Mouse (Mus musculus): ENCODE data around the gene Xkr7. TPM values are rescaled to one million over a fixed set of nuclear protein-coding genes. Genes with fewer than 3 reads are reported as not detected.

The Xkr7 gene
- polyA plus RNA-seq, 1 experiment from 2014 or later: not detected

GRCm38 (mm10) chr2:153026052-153026451 lies 5.6 kb upstream of the Xkr7 start:
- Histone ChIP-seq H3K9ac (ENCODE audit: low read length) (no peak overlapping the region), H3K36me3 (ENCODE audit: control insufficient read depth, insufficient read depth, low read length) (no peaks in the 10 kb centered on the region), H3K4me3 (ENCODE audit: low read depth, low read length) (no peak overlapping the region), H3K27ac (replicated peaks; ENCODE audit: low read depth, low read length) (no peak overlapping the region), H3K4me2 (ENCODE audit: low read depth, severe bottlenecking) (no peak overlapping the region), H3K27me3 (ENCODE audit: control insufficient read depth, insufficient read depth, low read length) (peaks cover 14% of the 10 kb centered on the region), H3K4me1 (ENCODE audit: control insufficient read depth, insufficient read depth, low read length) (no peaks in the 10 kb centered on the region), H3K9me3 (ENCODE audit: control insufficient read depth, low read length) (no peaks in the 10 kb centered on the region)
- DNase-seq (ENCODE audit: low spot score) (no peak), ATAC-seq (ENCODE audit: insufficient number of reproducible peaks, low FRiP score, low TSS enrichment, low read depth) (no peak)
- WGBS: 79% methylated on average over 7 of the region's 7 CpGs

- Histone ChIP-seq H3K4me3 (ENCODE audit: low read depth, low read length) (no peak overlapping the region), H3K4me2 (ENCODE audit: low read depth, severe bottlenecking) (no peak overlapping the region), H3K27me3 (ENCODE audit: control insufficient read depth, insufficient read depth, low read length) (peaks cover 29% of the 10 kb centered on the region), H3K9me3 (ENCODE audit: control insufficient read depth, low read length) (no peaks in the 10 kb centered on the region), H3K9ac (ENCODE audit: low read length) (no peak overlapping the region), H3K4me1 (ENCODE audit: control insufficient read depth, insufficient read depth, low read length) (peaks cover 5% of the 10 kb centered on the region; the same call in 1 of the 2 replicates), H3K36me3 (ENCODE audit: control insufficient read depth, insufficient read depth, low read length) (no peaks in the 10 kb centered on the region), H3K27ac (replicated peaks; ENCODE audit: low read depth, low read length) (no peak overlapping the region)
- ATAC-seq (ENCODE audit: insufficient number of reproducible peaks, low FRiP score, low TSS enrichment, low read depth): no peak
- WGBS: 50% methylated on average over 4 of the region's 4 CpGs
- DNase-seq (ENCODE audit: low spot score): no peak
These were observed 4.2 kb upstream of the Xkr7 start for GRCm38 (mm10) chr2:153027501-153027900.

- no peak for DNase-seq (ENCODE audit: low spot score)
- H3K9me3 ChIP-seq (ENCODE audit: control insufficient read depth, low read length): no peaks in the 10 kb centered on the region
- WGBS: 29% methylated on average over 4 of the region's 4 CpGs
- H3K9ac ChIP-seq (ENCODE audit: low read length): no peak overlapping the region
- no peak overlapping the region for H3K4me2 ChIP-seq (ENCODE audit: low read depth, severe bottlenecking)
- no peak overlapping the region for H3K4me3 ChIP-seq (ENCODE audit: low read depth, low read length)
- H3K27me3 ChIP-seq (ENCODE audit: control insufficient read depth, insufficient read depth, low read length): peaks cover 40% of the 10 kb centered on the region
- ATAC-seq (ENCODE audit: insufficient number of reproducible peaks, low FRiP score, low TSS enrichment, low read depth): no peak
- no peaks in the 10 kb centered on the region for H3K36me3 ChIP-seq (ENCODE audit: control insufficient read depth, insufficient read depth, low read length)
- peaks cover 5% of the 10 kb centered on the region; the same call in 1 of the 2 replicates for H3K4me1 ChIP-seq (ENCODE audit: control insufficient read depth, insufficient read depth, low read length)
- H3K27ac ChIP-seq (replicated peaks; ENCODE audit: low read depth, low read length): no peak overlapping the region
These were observed 1.2 kb upstream of the Xkr7 start for GRCm38 (mm10) chr2:153030422-153030821.

GRCm38 (mm10) chr2:153032083-153032842 lies 611 bp downstream of the Xkr7 start:
- WGBS: 2% methylated on average over 44 of the region's 58 CpGs
- Histone ChIP-seq H3K36me3 (ENCODE audit: control insufficient read depth, insufficient read depth, low read length) (no peaks in the 10 kb centered on the region), H3K9me3 (ENCODE audit: control insufficient read depth, low read length) (no peaks in the 10 kb centered on the region), H3K27ac (replicated peaks; ENCODE audit: low read depth, low read length) (no peak overlapping the region), H3K27me3 (ENCODE audit: control insufficient read depth, insufficient read depth, low read length) (peaks cover 40% of the 10 kb centered on the region), H3K4me2 (ENCODE audit: low read depth, severe bottlenecking) (peak overlapping the region; percentile 73), H3K9ac (ENCODE audit: low read length) (no peak overlapping the region), H3K4me1 (ENCODE audit: control insufficient read depth, insufficient read depth, low read length) (peaks cover 5% of the 10 kb centered on the region; the same call in 1 of the 2 replicates), H3K4me3 (ENCODE audit: low read depth, low read length) (peak overlapping the region; percentile 24; the same call in 1 of the 2 replicates)
- DNase-seq (ENCODE audit: low spot score): peak; percentile 98
- ATAC-seq (ENCODE audit: insufficient number of reproducible peaks, low FRiP score, low TSS enrichment, low read depth): peak; percentile 54

- ATAC-seq (ENCODE audit: insufficient number of reproducible peaks, low FRiP score, low TSS enrichment, low read depth) (no peak), DNase-seq (ENCODE audit: low spot score) (no peak)
- H3K9me3 ChIP-seq (ENCODE audit: control insufficient read depth, low read length): no peaks in the 10 kb centered on the region
- peaks cover 5% of the 10 kb centered on the region; the same call in 1 of the 2 replicates for H3K4me1 ChIP-seq (ENCODE audit: control insufficient read depth, insufficient read depth, low read length)
- no peaks in the 10 kb centered on the region for H3K36me3 ChIP-seq (ENCODE audit: control insufficient read depth, insufficient read depth, low read length)
- H3K9ac ChIP-seq (ENCODE audit: low read length): no peak overlapping the region
- no peak overlapping the region for H3K4me3 ChIP-seq (ENCODE audit: low read depth, low read length)
- no peak overlapping the region for H3K4me2 ChIP-seq (ENCODE audit: low read depth, severe bottlenecking)
- peaks cover 40% of the 10 kb centered on the region for H3K27me3 ChIP-seq (ENCODE audit: control insufficient read depth, insufficient read depth, low read length)
- WGBS: 21% methylated on average over 4 of the region's 4 CpGs
- no peak overlapping the region for H3K27ac ChIP-seq (replicated peaks; ENCODE audit: low read depth, low read length)
These were observed 1.3 kb downstream of the Xkr7 start for GRCm38 (mm10) chr2:153032973-153033372.

- Histone ChIP-seq H3K27ac (replicated peaks; ENCODE audit: low read depth, low read length) (no peak overlapping the region), H3K27me3 (ENCODE audit: control insufficient read depth, insufficient read depth, low read length) (peaks cover 40% of the 10 kb centered on the region), H3K36me3 (ENCODE audit: control insufficient read depth, insufficient read depth, low read length) (no peaks in the 10 kb centered on the region), H3K9me3 (ENCODE audit: control insufficient read depth, low read length) (no peaks in the 10 kb centered on the region), H3K9ac (ENCODE audit: low read length) (no peak overlapping the region), H3K4me1 (ENCODE audit: control insufficient read depth, insufficient read depth, low read length) (peaks cover 5% of the 10 kb centered on the region; the same call in 1 of the 2 replicates), H3K4me3 (ENCODE audit: low read depth, low read length) (no peak overlapping the region), H3K4me2 (ENCODE audit: low read depth, severe bottlenecking) (no peak overlapping the region)
- DNase-seq (ENCODE audit: low spot score): no peak
- 71% methylated on average over 5 of the region's 5 CpGs for WGBS
- no peak for ATAC-seq (ENCODE audit: insufficient number of reproducible peaks, low FRiP score, low TSS enrichment, low read depth)
These were observed 2.0 kb downstream of the Xkr7 start for GRCm38 (mm10) chr2:153033545-153034230.

- ATAC-seq (ENCODE audit: insufficient number of reproducible peaks, low FRiP score, low TSS enrichment, low read depth) (no peak), DNase-seq (ENCODE audit: low spot score) (no peak)
These were observed 5.0 kb downstream of the Xkr7 start for GRCm38 (mm10) chr2:153036690-153037089.

GRCm38 (mm10) chr2:153043886-153044285 lies 12.2 kb downstream of the Xkr7 start:
- no peaks in the 10 kb centered on the region for H3K9me3 ChIP-seq (ENCODE audit: control insufficient read depth, low read length)
- no peaks in the 10 kb centered on the region for H3K27me3 ChIP-seq (ENCODE audit: control insufficient read depth, insufficient read depth, low read length)
- 59% methylated on average over 3 of the region's 3 CpGs for WGBS
- no peak overlapping the region for H3K9ac ChIP-seq (ENCODE audit: low read length)
- H3K36me3 ChIP-seq (ENCODE audit: control insufficient read depth, insufficient read depth, low read length): no peaks in the 10 kb centered on the region
- no peak overlapping the region for H3K4me3 ChIP-seq (ENCODE audit: low read depth, low read length)
- no peak for DNase-seq (ENCODE audit: low spot score)
- no peaks in the 10 kb centered on the region for H3K4me1 ChIP-seq (ENCODE audit: control insufficient read depth, insufficient read depth, low read length)
- no peak overlapping the region for H3K27ac ChIP-seq (replicated peaks; ENCODE audit: low read depth, low read length)
- no peak overlapping the region for H3K4me2 ChIP-seq (ENCODE audit: low read depth, severe bottlenecking)
- no peak for ATAC-seq (ENCODE audit: insufficient number of reproducible peaks, low FRiP score, low TSS enrichment, low read depth)

More at GRCm38 (mm10) chr2:153036690-153037089, 5.0 kb downstream of the Xkr7 start:
- Histone ChIP-seq H3K9me3 (ENCODE audit: control insufficient read depth, low read length) (no peaks in the 10 kb centered on the region), H3K27me3 (ENCODE audit: control insufficient read depth, insufficient read depth, low read length) (peaks cover 19% of the 10 kb centered on the region), H3K9ac (ENCODE audit: low read length) (no peak overlapping the region), H3K4me3 (ENCODE audit: low read depth, low read length) (no peak overlapping the region), H3K27ac (replicated peaks; ENCODE audit: low read depth, low read length) (no peak overlapping the region), H3K36me3 (ENCODE audit: control insufficient read depth, insufficient read depth, low read length) (no peaks in the 10 kb centered on the region), H3K4me1 (ENCODE audit: control insufficient read depth, insufficient read depth, low read length) (peaks cover 2% of the 10 kb centered on the region; the same call in 1 of the 2 replicates), H3K4me2 (ENCODE audit: low read depth, severe bottlenecking) (no peak overlapping the region)
- 16% methylated on average over 2 of the region's 2 CpGs for WGBS

Data from limb, embryonic 11.5 days (tissue).